Mouse (Mus musculus) C2C12 (cell line): Measurements from ENCODE around the gene 1190007I07Rik. TPM values are rescaled to one million over a fixed set of nuclear protein-coding genes. Genes with fewer than 3 reads are reported as not detected.
"Not testable (repeated sequence)": the region's sequence is repeated elsewhere in the genome, so short reads cannot be mapped to it uniquely, and the experiment has no call there.

Experiments used
- H3K27me3 ChIP-seq: one replicate; pipeline ENCODE4 v1.6.1; 2011; ENCODE audit not compliant: control insufficient read depth, insufficient read depth, insufficient read length
- H3K36me3 ChIP-seq: one replicate; pipeline ENCODE4 v1.6.1; 2011; ENCODE audit not compliant: control insufficient read depth, insufficient read depth
- H3K4me3 ChIP-seq: one replicate; pipeline ENCODE4 v1.5.1; 2011; ENCODE audit warnings: mild to moderate bottlenecking, control low read depth; ENCODE audit not compliant: poor library complexity, insufficient read depth, severe bottlenecking
- H3K79me2 ChIP-seq: one replicate; pipeline ENCODE4 v1.6.1; 2011; ENCODE audit not compliant: control insufficient read depth, insufficient read depth
- H3K79me3 ChIP-seq: one replicate; pipeline ENCODE4 v1.6.1; 2011; ENCODE audit warnings: low read depth, control low read depth
- H3ac ChIP-seq: one replicate; pipeline ENCODE3; 2011; ENCODE audit warnings: low read depth; ENCODE audit not compliant: control insufficient read depth, insufficient read length
- CEBPB ChIP-seq: IDR thresholded peaks from one replicate; pipeline ENCODE4 v1.6.1; 2011; ENCODE audit warnings: low read depth, mild to moderate bottlenecking, control low read depth, moderate library complexity
- CTCF ChIP-seq: IDR thresholded peaks from one replicate; pipeline ENCODE4 v1.5.1; 2011; ENCODE audit not compliant: control insufficient read depth, insufficient read depth, insufficient read length
- FOSL1 ChIP-seq: IDR thresholded peaks from one replicate; pipeline ENCODE4 v1.8.0; 2011; ENCODE audit warnings: mild to moderate bottlenecking, low read length; ENCODE audit not compliant: poor library complexity, insufficient read depth, severe bottlenecking
- MAX ChIP-seq: IDR thresholded peaks from one replicate; pipeline ENCODE4 v1.6.1; 2011; ENCODE audit warnings: mild to moderate bottlenecking, control low read depth
- MYOD1 ChIP-seq: IDR thresholded peaks from one replicate; pipeline ENCODE4 v1.6.1; 2011; ENCODE audit warnings: low read depth; ENCODE audit not compliant: control insufficient read depth, insufficient read length
- MYOG ChIP-seq: IDR thresholded peaks from one replicate; pipeline ENCODE4 v1.6.1; 2011; ENCODE audit not compliant: control insufficient read depth, insufficient read length; ENCODE audit errors: extremely low read depth
- USF1 ChIP-seq: IDR thresholded peaks from one replicate; pipeline ENCODE4 v1.6.1; 2011; ENCODE audit warnings: low read depth, mild to moderate bottlenecking, control low read depth, moderate library complexity
- polyA plus RNA-seq: library from polyadenylated mRNA; unstranded; fragments of >200 nt; fragmentation: generic; extraction: Trizol; gene quantifications from one replicate; pipeline ENCODE4 v1.2.1, GENCODE M21; 2012; ENCODE audit warnings: missing spikeins

Gene 1190007I07Rik
- polyA plus RNA-seq, 1 experiment = 16.6 TPM

- peak overlapping the region; percentile 0 for H3ac ChIP-seq
- H3K4me3 ChIP-seq = no peak overlapping the region
- peaks cover 63% of the 10 kb centered on the region for H3K79me2 ChIP-seq
- peaks cover 59% of the 10 kb centered on the region for H3K79me3 ChIP-seq
- no peak for TF ChIP-seq CTCF
- no peak for TF ChIP-seq CEBPB
- peaks cover 27% of the 10 kb centered on the region for H3K36me3 ChIP-seq
- H3K27me3 ChIP-seq = no peaks in the 10 kb centered on the region
These were observed 8.1 kb upstream of the 1190007I07Rik start for GRCm38 (mm10) chr10:82631133-82631532.

GRCm38 (mm10) chr10:82630497-82630896 is 7.5 kb upstream of the 1190007I07Rik start:
- peak overlapping the region; percentile 99 for H3ac ChIP-seq
- peaks cover 56% of the 10 kb centered on the region for H3K79me2 ChIP-seq
- no peaks in the 10 kb centered on the region for H3K27me3 ChIP-seq
- H3K79me3 ChIP-seq = peaks cover 52% of the 10 kb centered on the region
- H3K36me3 ChIP-seq = peaks cover 23% of the 10 kb centered on the region
- TF ChIP-seq CEBPB (no peak), USF1 (no peak), MYOG (no peak), MAX (no peak), MYOD1 (no peak), FOSL1 (no peak), CTCF (no peak)
- peak overlapping the region; percentile 89 for H3K4me3 ChIP-seq

- H3K36me3 ChIP-seq = peaks cover 21% of the 10 kb centered on the region
- peaks cover 49% of the 10 kb centered on the region for H3K79me2 ChIP-seq
- H3K4me3 ChIP-seq = peak within 1 kb of the TSS; percentile 89
- TF ChIP-seq USF1 = peak; percentile 90
- H3ac ChIP-seq = peak within 1 kb of the TSS; percentile 99
- peaks cover 46% of the 10 kb centered on the region for H3K79me3 ChIP-seq
- not testable (repeated sequence) for H3K27me3 ChIP-seq
These were observed 6.7 kb upstream of the 1190007I07Rik start, which contains the start of gene Tdg for GRCm38 (mm10) chr10:82629586-82630255. Gene Tdg, plus strand, starts transcription at chr10:82629828.

- H3ac ChIP-seq = peak overlapping the region; percentile 67
- H3K79me3 ChIP-seq = peaks cover 40% of the 10 kb centered on the region
- peaks cover 16% of the 10 kb centered on the region for H3K36me3 ChIP-seq
- no peak for TF ChIP-seq CTCF
- no peak for TF ChIP-seq CEBPB
- no peak for TF ChIP-seq MYOG
- H3K79me2 ChIP-seq = peaks cover 43% of the 10 kb centered on the region
- no peaks in the 10 kb centered on the region for H3K27me3 ChIP-seq
- H3K4me3 ChIP-seq = peak overlapping the region; percentile 38
These were observed 6.1 kb upstream of the 1190007I07Rik start for GRCm38 (mm10) chr10:82629111-82629585.

- not testable (repeated sequence) for H3K27me3 ChIP-seq, H3K79me3 ChIP-seq, H3K36me3 ChIP-seq, H3K4me3 ChIP-seq, H3K79me2 ChIP-seq, H3ac ChIP-seq
These were observed 515 bp upstream of the 1190007I07Rik start for GRCm38 (mm10) chr10:82623553-82623932.

- no peaks in the 10 kb centered on the region for H3K27me3 ChIP-seq
- H3ac ChIP-seq = no peak overlapping the region
- no peaks in the 10 kb centered on the region for H3K36me3 ChIP-seq
- TF ChIP-seq MYOD1 (no peak), USF1 (no peak), MAX (no peak), CTCF (no peak), FOSL1 (no peak), MYOG (no peak), CEBPB (no peak)
- H3K4me3 ChIP-seq = peak overlapping the region; percentile 44
- no peaks in the 10 kb centered on the region for H3K79me2 ChIP-seq
- no peaks in the 10 kb centered on the region for H3K79me3 ChIP-seq
These were observed 793 bp downstream of the 1190007I07Rik start for GRCm38 (mm10) chr10:82622235-82622634.

GRCm38 (mm10) chr10:82594421-82594820 is 28.6 kb downstream of the 1190007I07Rik start:
- not testable (repeated sequence) for H3K4me3 ChIP-seq, H3ac ChIP-seq, H3K36me3 ChIP-seq, H3K27me3 ChIP-seq, H3K79me3 ChIP-seq, H3K79me2 ChIP-seq

- H3K27me3 ChIP-seq, H3K4me3 ChIP-seq, H3K79me3 ChIP-seq, H3K79me2 ChIP-seq, H3K36me3 ChIP-seq, H3ac ChIP-seq: not testable (repeated sequence)
These were observed 33.4 kb downstream of the 1190007I07Rik start for GRCm38 (mm10) chr10:82589673-82590072.

- not testable (repeated sequence) for H3ac ChIP-seq, H3K79me3 ChIP-seq, H3K79me2 ChIP-seq, H3K36me3 ChIP-seq, H3K4me3 ChIP-seq, H3K27me3 ChIP-seq
These were observed 51.9 kb downstream of the 1190007I07Rik start for GRCm38 (mm10) chr10:82571091-82571490.
